Mouse (Mus musculus): ENCODE results near the gene Dkkl1.

DNA sequence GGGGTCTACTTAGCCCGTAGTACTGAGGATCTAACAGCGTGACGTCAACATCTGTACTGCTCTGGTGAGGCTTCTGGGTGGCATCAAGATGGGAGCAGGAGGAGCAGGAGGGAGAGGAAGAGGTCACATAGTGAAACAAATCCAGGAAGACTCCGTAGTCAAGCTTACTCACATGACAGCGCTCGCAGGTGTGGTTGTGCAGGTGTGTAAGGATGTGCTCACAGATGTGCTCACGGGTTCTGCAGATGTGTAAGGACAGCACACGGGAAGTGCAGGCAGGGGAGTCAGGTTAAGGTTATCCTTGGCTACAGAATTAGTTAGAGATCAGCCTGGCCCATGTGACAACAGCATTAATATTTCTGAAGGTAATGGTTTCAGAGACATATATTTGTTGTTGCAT lies 41.9 kb upstream of the Dkkl1 start:
- TF ChIP-seq POLR2A (IDR thresholded peaks at IDR 0.05; ENCODE audit: borderline replicate concordance, control insufficient read depth, low read depth, low read length) (no peak), CTCF (IDR thresholded peaks at IDR 0.05; ENCODE audit: control insufficient read depth, insufficient read depth, low read length) (no peak)

Data from bone marrow, adult 2 months (tissue).